Mouse (Mus musculus) olfactory bulb, adult 2 months (tissue): ENCODE measurements around the gene Tgfbi.

Experiments
- CTCF ChIP-seq: fragments of 200-500 bp; IDR thresholded peaks from 2 replicates; pipeline ENCODE4 v1.5.1; 2012; ENCODE audit warnings: low read depth, mild to moderate bottlenecking, low read length, moderate library complexity; ENCODE audit not compliant: insufficient read depth
- POLR2A ChIP-seq: fragments of 200-500 bp; IDR thresholded peaks from 2 replicates; pipeline ENCODE4 v1.6.1; 2012; ENCODE audit warnings: mild to moderate bottlenecking, low read depth, low read length, moderate library complexity; ENCODE audit not compliant: insufficient read depth

GRCm38 (mm10) chr13:56664256-56665170 lies 55.2 kb downstream of the Tgfbi start:
- TF ChIP-seq POLR2A (no peak), CTCF (no peak)
